Mouse (Mus musculus) limb, embryonic 15.5 days (tissue): ENCODE measurements around the gene Gm45837. TPM values are rescaled to one million over a fixed set of nuclear protein-coding genes. Genes with fewer than 3 reads are reported as not detected.

ENCODE experiments used
- ATAC-seq: fragments of 200-750 bp; cut with Nextera tagmentation; 2 replicates; pipeline ENCODE4 v1.8.0; 2017; ENCODE audit warnings: low read depth, moderate TSS enrichment; ENCODE audit not compliant: insufficient number of reproducible peaks, low FRiP score, low TSS enrichment
- H3K27ac ChIP-seq: fragments of 300-500 bp; sonication (generic); 2 replicates; pipeline ENCODE4 v1.5.1; 2015; ENCODE audit warnings: moderate library complexity, mild to moderate bottlenecking, inconsistent platforms
- H3K27me3 ChIP-seq: fragments of 300-500 bp; sonication (generic); 2 replicates; pipeline ENCODE4 v1.6.1; 2015; ENCODE audit warnings: inconsistent platforms
- H3K36me3 ChIP-seq: fragments of 300-500 bp; sonication (generic); 2 replicates; pipeline ENCODE4 v1.6.1; 2015; ENCODE audit warnings: inconsistent platforms
- H3K4me1 ChIP-seq: fragments of 300-500 bp; sonication (generic); 2 replicates; pipeline ENCODE4 v1.6.1; 2015; ENCODE audit warnings: inconsistent platforms
- H3K4me2 ChIP-seq: fragments of 300-500 bp; sonication (generic); 2 replicates; pipeline ENCODE4 v1.6.1; 2015; ENCODE audit warnings: mild to moderate bottlenecking, inconsistent platforms
- H3K4me3 ChIP-seq: fragments of 300-500 bp; sonication (generic); 2 replicates; pipeline ENCODE4 v1.5.1; 2015; ENCODE audit warnings: mild to moderate bottlenecking, inconsistent platforms
- H3K9ac ChIP-seq: fragments of 300-500 bp; sonication (generic); 2 replicates; pipeline ENCODE4 v1.6.1; 2015; ENCODE audit warnings: inconsistent platforms
- H3K9me3 ChIP-seq: fragments of 300-500 bp; sonication (generic); 2 replicates; pipeline ENCODE4 v1.6.1; 2016; ENCODE audit warnings: inconsistent platforms
- WGBS: fragments of 180-500 bp; shearing (Covaris S2); methylation state at CpG from one replicate; pipeline ENCODE4 v1.1.7; 2015; 5-methylcytosine and 5-hydroxymethylcytosine counted together
- polyA plus RNA-seq: library from polyadenylated mRNA; unstranded; fragments of >200 nt; fragmentation: Nextera tagmentation; extraction: Ambion mirVana; gene quantifications from 2 replicates; pipeline ENCODE4 v1.2.1, GENCODE M21; 2015

Gm45837 gene
- polyA plus RNA-seq, 1 experiment from 2014 or later: 3.6 TPM

DNA sequence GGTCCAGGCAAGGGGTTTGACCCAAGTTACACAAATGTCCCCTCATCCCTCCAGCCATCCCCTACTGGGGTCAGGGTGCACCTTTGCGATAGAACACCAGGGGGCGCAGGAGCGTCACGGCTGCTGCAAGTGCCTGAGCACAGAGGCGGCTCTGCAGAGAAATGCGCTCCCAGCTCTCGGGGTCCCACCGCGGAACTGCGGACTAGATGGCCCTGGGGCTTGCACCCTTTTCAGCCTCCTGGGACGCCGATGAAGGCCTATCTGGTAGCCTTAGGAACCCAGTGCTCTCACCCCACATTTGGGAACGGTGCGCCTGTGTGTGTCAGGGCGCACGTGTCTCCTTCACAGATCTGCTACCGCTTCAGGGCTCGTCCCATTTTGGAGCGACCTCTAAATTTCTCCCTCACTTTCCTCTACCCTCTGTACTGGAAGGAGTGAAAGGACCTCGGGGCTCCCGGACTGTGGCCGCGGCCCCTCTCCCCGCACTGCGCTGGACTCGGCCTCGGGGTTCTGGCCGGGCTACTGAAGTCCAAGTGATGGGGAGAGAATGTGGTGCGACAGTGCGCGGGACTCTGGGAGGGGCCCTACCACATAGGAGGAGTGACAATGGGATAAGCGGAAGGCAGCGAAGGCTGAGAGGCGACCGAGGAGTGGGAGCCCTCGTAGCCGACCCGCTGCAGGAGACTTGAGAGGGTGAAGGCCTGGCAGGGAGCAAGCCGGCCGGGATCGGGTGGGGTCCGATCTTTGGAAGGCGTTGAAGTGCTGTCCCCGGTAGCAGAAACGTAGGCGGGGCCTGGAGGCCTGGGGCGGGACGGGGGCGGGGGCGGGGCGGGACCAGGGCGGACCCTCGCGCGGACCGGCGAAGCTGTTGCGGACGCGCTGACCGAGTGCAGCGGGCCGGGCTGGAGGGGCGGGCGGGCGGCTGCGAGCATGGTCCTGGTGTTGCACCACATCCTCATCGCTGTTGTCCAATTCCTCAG is 40.0 kb downstream of the Gm45837 start:
- H3K27me3 ChIP-seq: peaks cover 46% of the 10 kb centered on the region
- no peaks in the 10 kb centered on the region for H3K9me3 ChIP-seq
- no peak overlapping the region for H3K27ac ChIP-seq
- 0 out of 2 replicates have a peak overlapping the region, but pooled peaks have one; percentile 26 for H3K9ac ChIP-seq
- H3K4me1 ChIP-seq: peaks cover 17% of the 10 kb centered on the region
- under 1% methylated on average over 63 of the region's 68 CpGs for WGBS
- peak; percentile 55 for ATAC-seq
- peak overlapping the region; percentile 57 for H3K4me3 ChIP-seq
- H3K4me2 ChIP-seq: peak overlapping the region; percentile 99
- no peaks in the 10 kb centered on the region for H3K36me3 ChIP-seq

DNA sequence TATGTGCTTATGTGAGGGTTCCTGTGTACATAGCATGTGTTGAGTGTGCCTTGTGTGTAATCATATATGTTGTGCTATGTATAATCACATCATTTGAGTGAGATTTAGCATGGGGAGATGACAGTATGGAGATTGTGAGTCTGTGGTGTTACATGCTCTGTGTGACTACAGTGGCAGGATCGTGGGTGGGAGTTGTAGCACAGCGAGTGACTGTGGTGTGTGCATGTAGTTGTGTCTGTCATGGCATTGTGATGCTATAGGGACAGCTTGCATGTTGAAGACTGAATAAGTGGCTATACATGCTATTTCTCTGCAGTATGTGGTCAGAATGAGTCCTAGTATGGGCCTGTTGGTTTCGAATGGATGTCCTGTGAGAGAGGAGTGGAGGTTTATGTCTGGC is 42.0 kb downstream of the Gm45837 start:
- Histone ChIP-seq H3K27me3 (peaks cover 46% of the 10 kb centered on the region), H3K4me2 (no peak overlapping the region), H3K4me1 (peaks cover 21% of the 10 kb centered on the region), H3K36me3 (no peaks in the 10 kb centered on the region), H3K27ac (no peak overlapping the region), H3K4me3 (peak overlapping the region; percentile 57; the same call in 1 of the 2 replicates), H3K9me3 (no peaks in the 10 kb centered on the region), H3K9ac (no peak overlapping the region)
- 84% methylated on average over 3 of the region's 3 CpGs for WGBS
- no peak for ATAC-seq

DNA sequence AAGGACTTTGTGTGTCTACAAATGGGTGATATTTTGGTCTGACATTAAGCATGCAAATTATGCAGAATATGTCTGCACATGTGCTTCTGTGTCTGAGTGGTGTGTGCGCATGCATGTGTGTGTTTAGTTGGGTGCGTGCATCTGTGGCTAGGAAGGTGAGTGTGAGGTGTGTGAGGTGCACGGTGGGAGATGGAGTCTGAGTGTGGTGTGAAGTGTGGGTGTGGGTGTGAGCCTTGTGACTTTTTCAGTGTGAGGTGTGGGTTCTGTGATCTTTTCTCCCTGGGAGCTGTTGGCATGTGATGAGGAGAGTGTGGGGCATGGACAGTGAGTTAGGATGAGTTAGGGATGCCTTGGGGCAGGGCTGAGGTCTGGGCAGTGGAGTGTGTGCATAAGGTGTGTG is 42.6 kb downstream of the Gm45837 start:
- no peak for ATAC-seq
- H3K4me2 ChIP-seq: no peak overlapping the region
- H3K27ac ChIP-seq: no peak overlapping the region
- H3K27me3 ChIP-seq: peaks cover 46% of the 10 kb centered on the region
- H3K36me3 ChIP-seq: no peaks in the 10 kb centered on the region
- H3K9me3 ChIP-seq: no peaks in the 10 kb centered on the region
- peaks cover 24% of the 10 kb centered on the region for H3K4me1 ChIP-seq
- WGBS: 79% methylated on average over 3 of the region's 3 CpGs
- no peak overlapping the region for H3K9ac ChIP-seq
- 0 out of 2 replicates have a peak overlapping the region, but pooled peaks have one; percentile 57 for H3K4me3 ChIP-seq

DNA sequence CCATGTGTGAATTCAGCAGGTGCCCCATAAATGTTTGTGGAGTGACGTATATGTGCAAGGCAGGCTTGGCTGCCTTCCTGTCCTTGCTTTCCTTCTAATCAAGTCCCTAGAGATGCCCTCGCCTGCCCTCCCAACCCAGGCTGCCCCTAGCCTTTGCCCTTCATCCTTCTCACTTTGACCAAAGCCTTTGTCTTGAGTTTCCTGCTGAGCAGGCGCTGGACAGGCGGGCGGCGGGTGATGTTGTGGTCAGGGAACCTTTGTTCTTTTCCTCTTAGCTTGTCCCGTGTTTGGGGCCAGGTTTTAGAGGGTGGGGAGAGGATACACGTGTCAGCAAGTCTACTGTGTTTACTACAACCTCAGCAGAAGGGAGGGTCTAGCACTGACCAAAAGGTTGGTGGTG is 43.0 kb downstream of the Gm45837 start:
- Histone ChIP-seq H3K4me1 (peaks cover 24% of the 10 kb centered on the region), H3K9ac (no peak overlapping the region), H3K9me3 (no peaks in the 10 kb centered on the region), H3K4me2 (no peak overlapping the region), H3K4me3 (no peak overlapping the region), H3K27ac (no peak overlapping the region), H3K36me3 (no peaks in the 10 kb centered on the region), H3K27me3 (peaks cover 46% of the 10 kb centered on the region)
- ATAC-seq: no peak
- 39% methylated on average over 8 of the region's 8 CpGs for WGBS

DNA sequence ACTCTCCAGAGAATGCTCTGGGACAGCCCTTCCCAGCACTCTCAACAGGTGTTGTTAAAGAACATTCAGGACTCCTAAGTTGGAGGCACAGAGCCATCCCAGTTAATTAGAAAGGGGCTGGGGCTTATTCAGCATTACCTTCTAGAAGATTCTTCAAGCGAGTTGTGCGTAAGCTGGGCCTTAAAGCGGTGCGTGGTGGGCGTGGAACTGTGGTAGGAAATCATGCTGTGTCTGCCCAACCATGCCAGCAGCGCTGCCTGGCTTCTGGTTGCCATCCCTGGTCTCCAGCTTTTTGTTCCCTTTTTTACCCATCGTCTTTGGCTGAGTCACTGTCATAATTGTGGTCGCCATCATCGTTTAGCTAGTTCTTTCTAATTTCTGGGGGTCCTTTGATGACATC is 43.8 kb downstream of the Gm45837 start:
- Histone ChIP-seq H3K4me1 (peaks cover 24% of the 10 kb centered on the region), H3K36me3 (no peaks in the 10 kb centered on the region), H3K9me3 (no peaks in the 10 kb centered on the region), H3K4me3 (no peak overlapping the region), H3K4me2 (no peak overlapping the region), H3K27me3 (peaks cover 45% of the 10 kb centered on the region), H3K9ac (no peak overlapping the region), H3K27ac (no peak overlapping the region)
- ATAC-seq: no peak
- 84% methylated on average over 9 of the region's 9 CpGs for WGBS

DNA sequence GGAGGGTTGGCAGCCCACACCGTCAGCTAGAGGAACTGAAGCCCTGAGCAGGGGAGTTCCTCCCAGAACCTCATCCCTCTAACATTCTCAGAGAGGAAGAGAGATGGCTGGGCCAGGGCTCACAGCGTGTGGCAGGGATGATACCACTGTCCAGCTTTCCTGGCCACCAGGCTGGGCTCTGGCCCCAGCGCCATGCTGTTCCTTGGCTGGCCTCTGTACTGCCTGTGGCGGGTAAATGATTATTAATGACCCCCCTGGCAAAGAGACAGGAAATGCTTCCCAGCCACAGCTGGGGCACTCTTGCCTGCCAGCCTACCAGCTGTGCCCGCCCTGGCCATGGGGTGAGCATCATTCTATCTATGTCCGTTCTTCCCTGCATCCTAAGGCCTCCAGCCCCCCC is 44.5 kb downstream of the Gm45837 start:
- Histone ChIP-seq H3K9ac (no peak overlapping the region), H3K4me3 (no peak overlapping the region), H3K36me3 (no peaks in the 10 kb centered on the region), H3K4me1 (peaks cover 24% of the 10 kb centered on the region), H3K9me3 (no peaks in the 10 kb centered on the region), H3K27ac (no peak overlapping the region), H3K27me3 (peaks cover 40% of the 10 kb centered on the region), H3K4me2 (no peak overlapping the region)
- ATAC-seq: no peak
- WGBS: 71% methylated on average over 6 of the region's 6 CpGs

DNA sequence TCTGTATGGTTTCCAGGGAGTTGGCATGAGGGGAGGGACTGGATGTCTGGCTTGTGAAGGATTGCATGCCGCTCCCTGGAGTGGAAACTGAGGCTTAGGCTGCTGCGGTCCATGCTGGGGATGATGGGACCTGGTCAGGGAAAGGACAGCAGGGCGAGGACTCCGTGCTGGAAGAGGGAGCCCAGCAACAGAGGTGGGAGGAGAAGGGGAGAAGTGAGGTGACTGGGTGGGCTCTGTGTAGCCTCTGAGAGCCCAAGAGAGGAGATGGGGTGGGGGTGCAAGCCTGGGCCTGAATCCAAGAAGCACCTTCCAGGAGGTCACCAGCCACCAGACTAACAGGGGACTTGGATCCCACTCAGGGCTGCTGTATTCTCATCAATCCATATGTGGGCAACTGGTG is 45.6 kb downstream of the Gm45837 start:
- Histone ChIP-seq H3K4me1 (peaks cover 25% of the 10 kb centered on the region), H3K4me3 (no peak overlapping the region), H3K9ac (no peak overlapping the region), H3K36me3 (no peaks in the 10 kb centered on the region), H3K27me3 (peaks cover 31% of the 10 kb centered on the region), H3K4me2 (no peak overlapping the region), H3K27ac (no peak overlapping the region), H3K9me3 (no peaks in the 10 kb centered on the region)
- WGBS: 73% methylated on average over 4 of the region's 4 CpGs
- no peak for ATAC-seq

DNA sequence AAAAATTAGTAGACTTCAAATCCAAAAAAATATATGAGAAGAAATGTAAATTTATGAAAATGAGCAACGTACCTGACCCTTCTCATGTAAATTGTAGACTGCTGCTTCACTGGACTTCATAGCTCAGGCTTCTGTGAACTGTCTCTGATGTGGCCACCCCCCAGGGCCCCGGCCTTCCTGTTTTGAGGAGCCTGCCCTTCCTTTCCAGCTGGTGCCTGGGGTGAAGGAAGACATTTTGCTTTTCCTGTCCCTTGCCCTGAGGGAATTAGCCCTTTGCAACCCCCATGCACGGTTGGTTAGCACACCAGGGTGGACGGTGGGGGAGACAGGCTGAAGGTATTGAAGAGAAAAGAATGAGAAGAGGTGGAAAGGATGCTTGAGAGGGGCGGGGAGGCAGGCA is 46.1 kb downstream of the Gm45837 start:
- 40% methylated on average over 5 of the region's 5 CpGs for WGBS
- peaks cover 22% of the 10 kb centered on the region for H3K4me1 ChIP-seq
- no peak overlapping the region for H3K4me3 ChIP-seq
- H3K36me3 ChIP-seq: no peaks in the 10 kb centered on the region
- no peak overlapping the region for H3K4me2 ChIP-seq
- ATAC-seq: no peak
- peaks cover 27% of the 10 kb centered on the region for H3K27me3 ChIP-seq
- H3K27ac ChIP-seq: no peak overlapping the region
- H3K9ac ChIP-seq: no peak overlapping the region
- H3K9me3 ChIP-seq: no peaks in the 10 kb centered on the region

DNA sequence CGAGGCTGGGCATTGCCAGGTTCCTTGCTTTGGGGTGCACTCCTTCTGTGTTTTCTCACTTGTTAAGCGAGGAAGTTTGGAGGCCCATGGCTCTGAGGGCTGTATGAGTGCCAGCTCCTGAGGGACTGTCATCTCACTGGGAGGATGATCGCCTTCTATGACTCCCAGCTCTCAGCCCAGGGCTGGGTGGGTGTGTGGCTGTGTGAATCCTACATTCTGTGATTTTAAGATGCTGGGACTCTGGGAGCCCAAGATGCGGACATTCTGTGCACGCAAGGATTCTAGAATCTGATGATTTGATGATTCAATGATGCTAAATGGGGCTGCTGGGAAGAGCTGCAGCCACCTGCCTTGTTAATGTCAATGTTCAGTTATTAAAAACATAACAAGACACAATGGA is 46.6 kb downstream of the Gm45837 start:
- WGBS: 74% methylated on average over 5 of the region's 5 CpGs
- ATAC-seq: no peak
- Histone ChIP-seq H3K9ac (no peak overlapping the region), H3K4me1 (peaks cover 22% of the 10 kb centered on the region), H3K4me3 (no peak overlapping the region), H3K4me2 (no peak overlapping the region), H3K27ac (no peak overlapping the region), H3K27me3 (peaks cover 22% of the 10 kb centered on the region), H3K9me3 (no peaks in the 10 kb centered on the region), H3K36me3 (no peaks in the 10 kb centered on the region)

DNA sequence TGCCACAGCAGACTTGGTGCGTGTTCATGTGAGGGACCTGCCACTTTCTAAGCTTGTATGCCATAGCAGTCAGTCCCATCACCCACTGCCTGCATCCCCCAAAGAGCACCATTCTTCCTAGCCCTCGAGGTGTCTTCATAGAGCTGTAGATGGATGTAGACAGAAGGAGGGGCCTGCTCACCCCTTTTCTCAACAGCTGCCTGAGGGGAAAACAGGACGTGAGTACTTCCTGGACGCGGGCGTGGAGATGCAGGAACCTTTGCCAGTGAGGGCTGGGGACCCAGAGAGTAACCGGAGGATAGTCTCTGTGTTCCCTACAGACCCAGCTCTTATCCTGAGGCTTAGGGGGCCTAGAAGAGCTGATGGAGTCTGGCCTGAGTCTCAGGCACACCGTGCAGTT is 47.1 kb downstream of the Gm45837 start:
- Histone ChIP-seq H3K4me3 (no peak overlapping the region), H3K4me1 (peaks cover 22% of the 10 kb centered on the region), H3K4me2 (no peak overlapping the region), H3K27ac (no peak overlapping the region), H3K9me3 (no peaks in the 10 kb centered on the region), H3K36me3 (no peaks in the 10 kb centered on the region), H3K9ac (no peak overlapping the region), H3K27me3 (peaks cover 17% of the 10 kb centered on the region; the same call in 1 of the 2 replicates)
- no peak for ATAC-seq
- 58% methylated on average over 8 of the region's 8 CpGs for WGBS

DNA sequence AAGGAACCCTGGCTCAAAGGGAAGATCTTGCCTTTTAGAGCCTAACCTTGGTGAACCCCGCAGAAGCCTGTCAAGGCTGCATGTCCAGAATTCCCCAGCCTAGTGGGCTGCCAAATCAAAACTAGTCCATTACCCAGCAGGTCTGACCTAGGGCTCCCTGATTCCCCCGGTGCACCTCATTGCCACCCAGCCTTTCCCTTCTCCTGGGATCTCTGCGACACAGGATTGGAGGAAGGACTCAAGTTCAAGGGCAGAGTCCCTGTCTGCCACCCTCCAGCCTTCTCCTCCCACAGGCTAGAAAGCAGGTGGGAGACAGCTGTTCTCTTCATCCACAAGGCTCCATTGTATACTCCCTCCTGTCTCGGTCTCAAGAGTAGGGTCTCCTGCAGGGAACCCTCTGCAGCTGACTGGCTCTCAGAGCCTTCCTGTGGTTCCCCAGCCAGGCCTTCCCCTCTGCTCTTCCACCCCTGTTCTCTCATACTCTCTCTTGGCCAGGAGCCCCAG is 47.6 kb downstream of the Gm45837 start:
- Histone ChIP-seq H3K4me1 (peaks cover 22% of the 10 kb centered on the region), H3K9ac (no peak overlapping the region), H3K27ac (no peak overlapping the region), H3K4me3 (no peak overlapping the region), H3K36me3 (no peaks in the 10 kb centered on the region), H3K27me3 (peaks cover 11% of the 10 kb centered on the region; the same call in 1 of the 2 replicates), H3K9me3 (no peaks in the 10 kb centered on the region), H3K4me2 (no peak overlapping the region)
- ATAC-seq: no peak
- WGBS: 65% methylated on average over 4 of the region's 4 CpGs

DNA sequence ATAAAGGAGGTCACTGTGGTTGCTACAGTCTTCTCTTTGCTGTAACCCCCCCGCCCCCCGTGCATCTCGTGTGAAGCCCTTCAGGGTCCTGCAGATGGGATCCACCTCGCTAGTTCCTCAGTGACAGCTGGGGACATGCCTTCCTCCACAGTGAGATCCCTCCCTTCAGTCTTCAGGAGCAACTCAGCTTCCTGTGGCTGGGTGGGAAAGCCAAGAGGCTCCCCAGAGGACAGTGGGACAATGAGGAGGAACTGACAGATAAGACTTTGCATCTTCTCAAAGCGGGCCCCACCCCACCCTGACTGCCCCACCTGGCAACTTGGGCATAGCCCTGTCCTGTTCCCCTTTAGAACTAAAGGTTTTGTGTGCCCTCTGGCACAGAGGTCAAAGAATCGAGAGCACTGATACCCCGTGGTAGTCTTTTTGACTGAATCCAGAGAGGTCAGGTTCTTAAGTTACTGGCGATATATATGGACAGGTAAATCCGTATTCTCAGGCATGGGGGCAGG is 48.7 kb downstream of the Gm45837 start:
- H3K27ac ChIP-seq: no peak overlapping the region
- H3K36me3 ChIP-seq: no peaks in the 10 kb centered on the region
- H3K4me1 ChIP-seq: peaks cover 22% of the 10 kb centered on the region
- H3K27me3 ChIP-seq: peaks cover 9% of the 10 kb centered on the region; the same call in 1 of the 2 replicates
- WGBS: 72% methylated on average over 9 of the region's 9 CpGs
- no peaks in the 10 kb centered on the region for H3K9me3 ChIP-seq
- H3K4me2 ChIP-seq: no peak overlapping the region
- no peak overlapping the region for H3K4me3 ChIP-seq
- H3K9ac ChIP-seq: no peak overlapping the region
- ATAC-seq: no peak
